Mouse (Mus musculus) CH12.LX (cell line): ENCODE measurements around the gene Zmynd8. TPM values are rescaled to one million over a fixed set of nuclear protein-coding genes. Genes with fewer than 3 reads are reported as not detected.

Experiments used
- DNase-seq: peaks from one replicate; pipeline ENCODE4 v3.0.0-alpha.2; 2013; ENCODE audit errors: extremely low read depth
- H3K27ac ChIP-seq: 2 replicates; pipeline ENCODE4 v1.5.1; 2012; ENCODE audit warnings: low read depth, mild to moderate bottlenecking, control low read depth, moderate library complexity; ENCODE audit not compliant: insufficient read depth
- H3K27me3 ChIP-seq: replicated peaks from 2 replicates; pipeline ENCODE3; 2012; ENCODE audit warnings: inconsistent platforms
- H3K36me3 ChIP-seq, 2 experiments: replicated peaks in 1 of 2; 2 replicates each; pipeline versions ENCODE3 to v1.6.1; 2012; ENCODE audit warnings: inconsistent platforms in 1 of 2, low read length in 1 of 2, mild to moderate bottlenecking in 1 of 2, mixed read lengths in 1 of 2, moderate library complexity in 1 of 2; ENCODE audit not compliant: control insufficient read depth in 1 of 2, insufficient read depth in 1 of 2
- H3K4me1 ChIP-seq, 2 experiments: 2 replicates each; pipeline ENCODE4 v1.6.1; 2012; ENCODE audit warnings: inconsistent platforms in 1 of 2, moderate library complexity in 1 of 2; ENCODE audit not compliant: insufficient read depth in 2 of 2, control insufficient read depth in 1 of 2
- H3K4me2 ChIP-seq: 2 replicates; pipeline ENCODE4 v1.6.1; 2012; ENCODE audit warnings: low read depth, mild to moderate bottlenecking, control low read depth; ENCODE audit not compliant: poor library complexity, insufficient read depth, severe bottlenecking
- H3K4me3 ChIP-seq, 3 experiments: fragments of 150-350 bp in 1 of 3; sonication (generic) in 1 of 3; replicated peaks in 1 of 3; 2 replicates each; pipeline versions ENCODE3 to v1.5.1; 2011 to 2012; ENCODE audit warnings: low read depth in 2 of 3, low read length in 2 of 3, mild to moderate bottlenecking in 2 of 3, moderate library complexity in 2 of 3, control low read depth in 1 of 3, improper control_type of control experiment in 1 of 3, inconsistent platforms in 1 of 3, mixed read lengths in 1 of 3; ENCODE audit not compliant: poor library complexity in 1 of 3
- H3K79me2 ChIP-seq: replicated peaks from 2 replicates; pipeline ENCODE4 v1.6.1; 2012; ENCODE audit warnings: mild to moderate bottlenecking, moderate library complexity; ENCODE audit not compliant: control insufficient read depth, poor library complexity, insufficient read depth, severe bottlenecking; ENCODE audit errors: extremely low read depth
- H3K9ac ChIP-seq: 2 replicates; pipeline ENCODE4 v1.6.1; 2012; ENCODE audit warnings: low read depth, mild to moderate bottlenecking, control low read depth, moderate library complexity; ENCODE audit not compliant: insufficient read depth
- H3K9me3 ChIP-seq: replicated peaks from 2 replicates; pipeline ENCODE3; 2012; ENCODE audit warnings: low read length, inconsistent platforms, mixed read lengths
- BHLHE40 ChIP-seq: IDR thresholded peaks from 2 replicates; pipeline ENCODE4 v1.6.1; 2011; ENCODE audit warnings: mild to moderate bottlenecking, low read depth, low read length, improper control_type of control experiment
- CHD1 ChIP-seq: IDR thresholded peaks from 2 replicates; pipeline ENCODE4 v1.6.1; 2012; ENCODE audit warnings: low read depth, low read length, improper control_type of control experiment, inconsistent platforms
- CHD2 ChIP-seq: IDR thresholded peaks from 2 replicates; pipeline ENCODE4 v1.6.1; 2011; ENCODE audit warnings: low read length, improper control_type of control experiment
- CTCF ChIP-seq, 2 experiments: IDR thresholded peaks in 1 of 2; conservative IDR thresholded peaks in 1 of 2; 2 replicates each; pipeline ENCODE4 v1.5.1; 2011 to 2012; ENCODE audit warnings: low read depth in 2 of 2, low read length in 2 of 2, improper control_type of control experiment in 1 of 2, inconsistent platforms in 1 of 2, mild to moderate bottlenecking in 1 of 2, moderate library complexity in 1 of 2
- ELF1 ChIP-seq: IDR thresholded peaks from 2 replicates; pipeline ENCODE4 v1.6.1; 2014; ENCODE audit warnings: low read depth, mild to moderate bottlenecking, inconsistent platforms, low read length, improper control_type of control experiment
- ETS1 ChIP-seq: conservative IDR thresholded peaks from 2 replicates; pipeline ENCODE4 v1.6.1; 2012; ENCODE audit warnings: low read depth, mild to moderate bottlenecking, inconsistent platforms, low read length, improper control_type of control experiment, moderate library complexity
- GABPA ChIP-seq: IDR thresholded peaks from 2 replicates; pipeline ENCODE4 v1.6.1; 2012; ENCODE audit warnings: low read depth, low read length, improper control_type of control experiment, inconsistent platforms; ENCODE audit not compliant: insufficient replicate concordance
- HCFC1 ChIP-seq: IDR thresholded peaks from 2 replicates; pipeline ENCODE4 v1.6.1; 2012; ENCODE audit warnings: low read depth, mild to moderate bottlenecking, inconsistent platforms, low read length, improper control_type of control experiment
- JUN ChIP-seq: IDR thresholded peaks from 2 replicates; pipeline ENCODE4 v1.6.1; 2011; ENCODE audit warnings: low read depth, mild to moderate bottlenecking, low read length, improper control_type of control experiment, moderate library complexity; ENCODE audit not compliant: insufficient read depth
- JUND ChIP-seq: conservative IDR thresholded peaks from 2 replicates; pipeline ENCODE4 v1.6.1; 2011; ENCODE audit warnings: low read depth, low read length, improper control_type of control experiment
- KAT2A ChIP-seq: IDR thresholded peaks from 2 replicates; pipeline ENCODE4 v1.6.1; 2012; ENCODE audit warnings: low read length, improper control_type of control experiment, inconsistent platforms; ENCODE audit not compliant: insufficient replicate concordance
- MAFK ChIP-seq: IDR thresholded peaks from 2 replicates; pipeline ENCODE4 v1.6.1; 2011; ENCODE audit warnings: low read length, improper control_type of control experiment; ENCODE audit not compliant: insufficient replicate concordance
- MAX ChIP-seq: IDR thresholded peaks from 2 replicates; pipeline ENCODE4 v1.6.1; 2011; ENCODE audit warnings: low read length, improper control_type of control experiment
- MAZ ChIP-seq: IDR thresholded peaks from 2 replicates; pipeline ENCODE4 v1.6.1; 2012; ENCODE audit warnings: low read depth, mild to moderate bottlenecking, inconsistent platforms, low read length, improper control_type of control experiment, moderate library complexity
- MEF2A ChIP-seq: IDR thresholded peaks from 2 replicates; pipeline ENCODE4 v1.6.1; 2014; ENCODE audit warnings: low read depth, mild to moderate bottlenecking, inconsistent platforms, low read length, improper control_type of control experiment, borderline replicate concordance
- MXI1 ChIP-seq: IDR thresholded peaks from 2 replicates; pipeline ENCODE4 v1.6.1; 2011; ENCODE audit warnings: mild to moderate bottlenecking, low read depth, low read length, improper control_type of control experiment
- MYC ChIP-seq: IDR thresholded peaks from 2 replicates; pipeline ENCODE4 v1.6.1; 2011; ENCODE audit warnings: low read depth, mild to moderate bottlenecking, improper control_type of control experiment, low read length
- NELFE ChIP-seq: IDR thresholded peaks from 2 replicates; pipeline ENCODE4 v1.6.1; 2011; ENCODE audit warnings: low read depth, low read length, improper control_type of control experiment
- PAX5 ChIP-seq: IDR thresholded peaks from 2 replicates; pipeline ENCODE4 v1.6.1; 2012; ENCODE audit warnings: low read length, inconsistent platforms, mixed read lengths
- POLR2A ChIP-seq: IDR thresholded peaks from 2 replicates; pipeline ENCODE4 v1.6.1; 2011; ENCODE audit warnings: low read depth, mild to moderate bottlenecking, improper control_type of control experiment, low read length
- POLR2AphosphoS2 ChIP-seq: IDR thresholded peaks from 2 replicates; pipeline ENCODE4 v1.6.1; 2011; ENCODE audit warnings: low read depth, low read length, improper control_type of control experiment
- RAD21 ChIP-seq: IDR thresholded peaks from 2 replicates; pipeline ENCODE4 v1.6.1; 2011; ENCODE audit warnings: low read depth, mild to moderate bottlenecking, low read length, improper control_type of control experiment, moderate library complexity
- RCOR1 ChIP-seq: conservative IDR thresholded peaks from 2 replicates; pipeline ENCODE4 v1.6.1; 2012; ENCODE audit warnings: low read depth, mild to moderate bottlenecking, inconsistent platforms, low read length, improper control_type of control experiment
- SIN3A ChIP-seq: IDR thresholded peaks from 2 replicates; pipeline ENCODE4 v1.6.1; 2012; ENCODE audit warnings: low read length, improper control_type of control experiment, inconsistent platforms
- SMC3 ChIP-seq: IDR thresholded peaks from 2 replicates; pipeline ENCODE4 v1.6.1; 2011; ENCODE audit warnings: low read depth, low read length, improper control_type of control experiment
- TBP ChIP-seq: conservative IDR thresholded peaks from 2 replicates; pipeline ENCODE4 v1.6.1; 2011; ENCODE audit warnings: low read depth, low read length, improper control_type of control experiment
- TCF12 ChIP-seq: IDR thresholded peaks from 2 replicates; pipeline ENCODE4 v1.6.1; 2014; ENCODE audit warnings: low read depth, mild to moderate bottlenecking, inconsistent platforms, low read length, improper control_type of control experiment
- UBTF ChIP-seq: IDR thresholded peaks from 2 replicates; pipeline ENCODE4 v1.6.1; 2012; ENCODE audit warnings: low read depth, mild to moderate bottlenecking, inconsistent platforms, low read length, improper control_type of control experiment, moderate library complexity
- USF1 ChIP-seq: IDR thresholded peaks from 2 replicates; pipeline ENCODE4 v1.6.1; 2014; ENCODE audit warnings: low read depth, mild to moderate bottlenecking, inconsistent platforms, low read length, improper control_type of control experiment
- USF2 ChIP-seq: conservative IDR thresholded peaks from 2 replicates; pipeline ENCODE4 v1.6.1; 2011; ENCODE audit warnings: low read depth, low read length, improper control_type of control experiment
- ZC3H11A ChIP-seq: IDR thresholded peaks from 2 replicates; pipeline ENCODE4 v1.6.1; 2012; ENCODE audit warnings: low read depth, mild to moderate bottlenecking, inconsistent platforms, low read length, improper control_type of control experiment
- ZKSCAN1 ChIP-seq: IDR thresholded peaks from 2 replicates; pipeline ENCODE4 v1.6.1; 2012; ENCODE audit warnings: low read depth, inconsistent platforms, low read length, improper control_type of control experiment, borderline replicate concordance
- ZMIZ1 ChIP-seq: IDR thresholded peaks from 2 replicates; pipeline ENCODE4 v1.6.1; 2012; ENCODE audit warnings: low read depth, mild to moderate bottlenecking, inconsistent platforms, low read length, improper control_type of control experiment
- ZNF384 ChIP-seq: IDR thresholded peaks from 2 replicates; pipeline ENCODE4 v1.6.1; 2012; ENCODE audit warnings: low read depth, low read length, improper control_type of control experiment, inconsistent platforms
- dilution Hi-C: fragments of 300-500 bp; cut with MboI; formaldehyde crosslinking; loops from 2 replicates; pipeline ENCODE4 v1.14.3; 2020; ENCODE audit warnings: low sequenced_read_pairs; ENCODE audit not compliant: extremely low pct_unique_long_range_greater_than_20kb, extremely low pct_ligation_motif_present
- in situ Hi-C: fragments of 300-500 bp; cut with MboI; formaldehyde crosslinking; loops from 3 replicates; pipeline ENCODE4 v1.14.3; 2019; ENCODE audit warnings: low sequenced_read_pairs, low pct_ligation_motif_present, low pct_unique_long_range_greater_than_20kb, mixed read lengths
- polyA plus RNA-seq: library from polyadenylated mRNA; unstranded; fragments of >175 nt; gene quantifications from 2 replicates; pipeline ENCODE4 v1.2.1, GENCODE M21; 2012; ENCODE audit warnings: low read depth; ENCODE audit not compliant: insufficient read length
- total RNA-seq, 2 experiments: library from RNA; depleted of rRNA; stranded (reverse); fragments of 300-350 nt in 1 of 2; fragments of >200 nt in 1 of 2; gene quantifications; 2 replicates each; pipeline ENCODE4 v1.2.3; 2012 to 2014

Zmynd8 gene
- total and polyA plus RNA-seq, 3 experiments, result 33.6 to 84.5 (median 35.1) TPM

GRCm38 (mm10) chr2:165793283-165793638, 105.6 kb downstream of the Zmynd8 start (continued):
- 0 out of 2 replicates have a peak, but pooled peaks have one; percentile 10 for TF ChIP-seq MXI1
- peak; percentile 40; the same call in 1 of the 2 replicates for TF ChIP-seq JUN
- TF ChIP-seq RAD21, result no peak
- no peak for TF ChIP-seq KAT2A
- TF ChIP-seq MYC, result 0 out of 2 replicates have a peak, but pooled peaks have one; percentile 31

GRCm38 (mm10) chr2:165792431-165793282, 106.2 kb downstream of the Zmynd8 start:
- Histone ChIP-seq H3K4me2 (peak overlapping the region; percentile 90), H3K27me3 (no peaks in the 10 kb centered on the region), H3K36me3 (peaks cover 67 to 81% of the 10 kb centered on the region in 2 experiments), H3K4me3 (peak overlapping the region; percentile 52 to 56 (median 53)), H3K4me1 (peaks cover 38 to 74% of the 10 kb centered on the region in 2 experiments), H3K79me2 (peaks cover 20% of the 10 kb centered on the region), H3K9ac (peak overlapping the region; percentile 71), H3K27ac (peak overlapping the region; percentile 85), H3K9me3 (no peaks in the 10 kb centered on the region)
- DNase-seq, result peak; percentile 83
- in situ Hi-C loops, result loop anchor here (25.0 kb wide), 1 partner anchor 245 kb away; no protein-coding TSS in a partner anchor
- dilution Hi-C loops, result no loop called here
- no peak for TF ChIP-seq USF2
- TF ChIP-seq MXI1, result peak; percentile 56; the same call in 1 of the 2 replicates
- TF ChIP-seq MEF2A, result no peak
- TF ChIP-seq HCFC1, result peak; percentile 53
- peak; percentile 68 for TF ChIP-seq ZKSCAN1
- TF ChIP-seq TBP, result no peak
- TF ChIP-seq TCF12, result no peak
- no peak for TF ChIP-seq MAZ
- TF ChIP-seq JUND, result no peak
- TF ChIP-seq MYC, result no peak
- no peak for TF ChIP-seq GABPA
- peak; percentile 26; the same call in 1 of the 2 replicates for TF ChIP-seq ZMIZ1
- no peak for TF ChIP-seq RCOR1
- TF ChIP-seq ELF1, result peak; percentile 61
- TF ChIP-seq BHLHE40, result no peak
- no peak for TF ChIP-seq PAX5
- TF ChIP-seq SMC3, result no peak
- TF ChIP-seq NELFE, result peak; percentile 47; the same call in 1 of the 2 replicates
- peak in 1 of 2 experiments; percentile 53; a peak in 2 of 4 replicates for TF ChIP-seq CTCF (conservative IDR thresholded peaks at IDR 0.05 in 1 of 2, IDR thresholded peaks at IDR 0.05 in 1 of 2; ENCODE audit: low read depth in 2 of 2, low read length in 2 of 2)
- TF ChIP-seq RAD21, result no peak
- TF ChIP-seq ZNF384, result no peak
- TF ChIP-seq CHD1, result peak; percentile 82; the same call in 1 of the 2 replicates
- no peak for TF ChIP-seq ZC3H11A
- TF ChIP-seq MAFK, result peak; percentile 10; the same call in 1 of the 2 replicates
- TF ChIP-seq ETS1, result peak; percentile 30; the same call in 1 of the 2 replicates
- TF ChIP-seq JUN, result no peak
- no peak for TF ChIP-seq USF1
- TF ChIP-seq POLR2A, result peak; percentile 27; the same call in 1 of the 2 replicates
- TF ChIP-seq SIN3A, result no peak; the same call in 1 of the 2 replicates
- no peak for TF ChIP-seq CHD2
- no peak; the same call in 1 of the 2 replicates for TF ChIP-seq POLR2AphosphoS2
- TF ChIP-seq MAX, result 0 out of 2 replicates have a peak, but pooled peaks have one; percentile 23
- TF ChIP-seq UBTF, result no peak
- TF ChIP-seq KAT2A, result no peak
